Mouse (Mus musculus) C2C12 (cell line): ENCODE measurements around the gene Yju2.

Experiments used
- CTCF ChIP-seq: IDR thresholded peaks from one replicate; pipeline ENCODE4 v1.5.1; 2011; ENCODE audit not compliant: control insufficient read depth, insufficient read depth, insufficient read length
- MYOG ChIP-seq: IDR thresholded peaks from one replicate; pipeline ENCODE4 v1.6.1; 2011; ENCODE audit not compliant: control insufficient read depth, insufficient read length; ENCODE audit errors: extremely low read depth

GRCm38 (mm10) chr17:55964496-55964895 is 5.6 kb downstream of the Yju2 start:
- TF ChIP-seq MYOG: no peak
- no peak for TF ChIP-seq CTCF
